Mouse (Mus musculus) cerebellum, adult 2 months (tissue): ENCODE results near the gene Afap1.

ENCODE experiments used
- CTCF ChIP-seq: fragments of 200-500 bp; IDR thresholded peaks from 2 replicates; pipeline ENCODE4 v1.5.1; 2011; ENCODE audit warnings: low read depth, mild to moderate bottlenecking, control low read depth, low read length, moderate library complexity, borderline replicate concordance; ENCODE audit not compliant: insufficient read depth
- POLR2A ChIP-seq: fragments of 200-500 bp; IDR thresholded peaks from 2 replicates; pipeline ENCODE4 v1.6.1; 2011; ENCODE audit warnings: low read length, control low read depth, borderline replicate concordance; ENCODE audit not compliant: insufficient read depth

DNA sequence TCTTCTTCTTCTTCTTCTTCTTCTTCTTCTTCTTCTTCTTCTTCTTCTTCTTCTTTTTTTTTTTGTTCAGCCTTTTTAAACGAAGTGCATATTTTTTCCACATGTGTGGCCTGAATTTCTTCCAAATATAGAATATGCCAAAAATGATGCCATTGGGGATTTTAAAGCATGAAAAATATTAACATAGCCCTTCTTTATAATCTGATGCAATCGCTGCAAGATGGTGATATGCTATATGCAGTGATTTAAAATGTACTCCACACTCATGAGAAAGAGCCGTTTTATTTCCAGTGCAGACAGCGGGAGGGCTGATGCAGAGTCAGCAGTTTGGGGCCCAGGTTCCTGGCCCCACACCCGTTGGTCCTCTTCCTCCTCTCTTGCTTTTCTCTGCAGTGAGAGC is 55.9 kb downstream of the Afap1 start:
- TF ChIP-seq CTCF = no peak
- no peak for TF ChIP-seq POLR2A
